Comparison of ENCODE assay signal across 21 mouse cellular contexts in the genomic region with DNA sequence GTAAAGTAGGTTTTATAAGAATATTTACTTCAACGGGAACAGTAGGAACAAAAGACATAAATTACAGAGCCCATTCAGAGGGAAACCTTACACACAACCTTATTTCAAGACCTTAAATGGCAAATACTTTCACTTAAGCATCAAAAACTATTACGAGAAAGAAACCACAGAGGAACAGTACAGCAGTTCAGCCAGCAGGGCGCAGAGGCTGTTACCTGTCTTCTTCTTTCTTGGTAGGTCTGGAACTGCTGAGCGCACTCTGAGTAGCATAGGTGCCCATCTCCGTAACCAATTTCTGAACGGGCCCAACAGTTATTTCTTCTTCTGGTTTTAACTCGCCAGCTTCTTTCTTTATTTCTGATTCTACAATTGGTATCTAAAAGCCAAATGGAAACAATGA. TPM values are rescaled to one million over a fixed set of nuclear protein-coding genes. Genes with fewer than 3 reads are reported as not detected.
DNase-seq lines count a peak whose midpoint lies in the region; ATAC-seq and TF ChIP-seq lines count a peak whose summit lies in the region.
"Had no signal": no experiment of that assay in that cellular context is flagged by ENCODE, and none has a peak within 500 bp of the region (broad histone marks: within the 10 kb centered on the region; RNA-seq: fewer than 3 reads in every experiment).

No protein-coding gene starts in this region.

- H3K27me3 ChIP-seq in heart, embryonic 12.5 days (replicated peaks): no peaks in the 10 kb centered on the region
- H3K27me3 ChIP-seq: forebrain, embryonic 13.5 days; heart, embryonic 13.5 days; neural tube, embryonic 13.5 days had no signal

- DNase-seq in layer of hippocampus, adult 2 months (ENCODE audit: low spot score in 2 of 2): no peak
- no peak for DNase-seq in layer of hippocampus, adult 9-11 months
- DNase-seq in 3T3-L1 (ENCODE audit: low read depth, low spot score) (peak; percentile 10), ES-CJ7 (ENCODE audit: low read depth, low spot score) (peak; percentile 14)
- DNase-seq in adrenal gland, postnatal 14 days: no peak
- DNase-seq: B cell, adult 2 months; cerebellum, adult 9-11 months; heart, adult 11 months; kidney, adult 2 months; kidney, postnatal 25 days; lung, postnatal 4 days; right cerebral cortex, adult 18-20 months; thymus, postnatal 36 days had no signal

- peak; percentile 52; the same call in 1 of the 2 replicates for ATAC-seq in megakaryocyte progenitor cell, adult 5-6 weeks (replicated peaks; ENCODE audit: poor library complexity)
- ATAC-seq in heart, embryonic 12.5 days (ENCODE audit: insufficient number of reproducible peaks, low FRiP score): no peak
- ATAC-seq: forebrain, embryonic 13.5 days; hindbrain, embryonic 16.5 days had no signal

- H3K4me1 ChIP-seq in heart, embryonic 12.5 days (replicated peaks): no peaks in the 10 kb centered on the region
- H3K4me1 ChIP-seq: forebrain, embryonic 13.5 days; heart, embryonic 13.5 days; neural tube, embryonic 13.5 days had no signal

- H3K9me3 ChIP-seq in heart, embryonic 12.5 days (replicated peaks): no peaks in the 10 kb centered on the region
- H3K9me3 ChIP-seq: forebrain, embryonic 13.5 days; heart, embryonic 13.5 days; neural tube, embryonic 13.5 days had no signal

- peak; percentile 40 for TF ChIP-seq CTCF in layer of hippocampus, adult 2 months (conservative IDR thresholded peaks at IDR 0.05)

- WGBS in heart, embryonic 12.5 days: 92% methylated on average over 7 of the region's 7 CpGs

- H3K4me3 ChIP-seq in layer of hippocampus, adult 2 months: no peak overlapping the region
- H3K4me3 ChIP-seq in heart, embryonic 12.5 days: no peak overlapping the region
- H3K4me3 ChIP-seq: forebrain, embryonic 13.5 days; heart, embryonic 13.5 days; left cerebral cortex, adult 2 months; neural tube, embryonic 13.5 days had no signal

- peaks cover 70% of the 10 kb centered on the region for H3K36me3 ChIP-seq in heart, embryonic 12.5 days

- H3K27ac ChIP-seq in layer of hippocampus, adult 2 months: no peak overlapping the region
- no peak overlapping the region for H3K27ac ChIP-seq in heart, embryonic 12.5 days (ENCODE audit: poor library complexity, severe bottlenecking)
- H3K27ac ChIP-seq: forebrain, embryonic 13.5 days; heart, embryonic 13.5 days; left cerebral cortex, adult 2 months; neural tube, embryonic 13.5 days had no signal

- H3K4me2 ChIP-seq in heart, embryonic 12.5 days: no peak overlapping the region
- H3K4me2 ChIP-seq: forebrain, embryonic 13.5 days; heart, embryonic 13.5 days; midbrain, embryonic 11.5 days; neural tube, embryonic 13.5 days had no signal

- no peak overlapping the region for H3K9ac ChIP-seq in heart, embryonic 12.5 days
- H3K9ac ChIP-seq: forebrain, embryonic 13.5 days; heart, embryonic 13.5 days; neural tube, embryonic 13.5 days had no signal

RNA-seq across cellular contexts. Expression of gene Copb1, which starts 21.5 kb away (rescaled TPM):
- 10 to 100 TPM; 60.7 to 61.2 TPM for total RNA-seq in layer of hippocampus, adult 2 months (2021)
- total RNA-seq in megakaryocyte progenitor cell, adult 5-6 weeks (2015): 159 and 184 TPM in 2 replicates
- 81.4 and 82.4 TPM in 2 replicates for total RNA-seq in megakaryocyte progenitor cell, adult 5-6 weeks (2017)
- total RNA-seq in adrenal gland, postnatal 14 days (2021): 117 and 120 TPM in 2 replicates
- polyA plus RNA-seq in heart, embryonic 12.5 days (2016; fragmentation: Nextera tagmentation; extraction: Ambion mirVana): 93.1 and 93.4 TPM in 2 replicates

RNA-seq across cellular contexts. Expression of gene Psma1, which starts 42.9 kb away (rescaled TPM):
- 100 to 1,000 TPM; 110 to 117 TPM for total RNA-seq in layer of hippocampus, adult 2 months (2021)
- 391 and 406 TPM in 2 replicates for total RNA-seq in megakaryocyte progenitor cell, adult 5-6 weeks (2015)
- total RNA-seq in megakaryocyte progenitor cell, adult 5-6 weeks (2017): 317 and 333 TPM in 2 replicates
- 163 and 166 TPM in 2 replicates for total RNA-seq in adrenal gland, postnatal 14 days (2021)
- 305 and 313 TPM in 2 replicates for polyA plus RNA-seq in heart, embryonic 12.5 days (2016; fragmentation: Nextera tagmentation; extraction: Ambion mirVana)

Comparison
In these comparisons a context has a peak if more than half of its experiments do, and no peak if none do; other contexts are left out.
1. DNase-seq: peak in 3T3-L1 (single experiment) and ES-CJ7 (single experiment); none in layer of hippocampus, adult 2 months (0 of 2), layer of hippocampus, adult 9-11 months (single experiment) and adrenal gland, postnatal 14 days (single experiment).